Mouse (Mus musculus) C2C12 (cell line): ENCODE results near the gene Zfp827.

Experiments
- CTCF ChIP-seq: IDR thresholded peaks from one replicate; pipeline ENCODE4 v1.5.1; 2011; ENCODE audit not compliant: control insufficient read depth, insufficient read depth, insufficient read length
- FOSL1 ChIP-seq: IDR thresholded peaks from one replicate; pipeline ENCODE4 v1.8.0; 2011; ENCODE audit warnings: mild to moderate bottlenecking, low read length; ENCODE audit not compliant: poor library complexity, insufficient read depth, severe bottlenecking
- MAX ChIP-seq: IDR thresholded peaks from one replicate; pipeline ENCODE4 v1.6.1; 2011; ENCODE audit warnings: mild to moderate bottlenecking, control low read depth
- MYOG ChIP-seq: IDR thresholded peaks from one replicate; pipeline ENCODE4 v1.6.1; 2011; ENCODE audit not compliant: control insufficient read depth, insufficient read length; ENCODE audit errors: extremely low read depth
- USF1 ChIP-seq: IDR thresholded peaks from one replicate; pipeline ENCODE4 v1.6.1; 2011; ENCODE audit warnings: low read depth, mild to moderate bottlenecking, control low read depth, moderate library complexity

DNA sequence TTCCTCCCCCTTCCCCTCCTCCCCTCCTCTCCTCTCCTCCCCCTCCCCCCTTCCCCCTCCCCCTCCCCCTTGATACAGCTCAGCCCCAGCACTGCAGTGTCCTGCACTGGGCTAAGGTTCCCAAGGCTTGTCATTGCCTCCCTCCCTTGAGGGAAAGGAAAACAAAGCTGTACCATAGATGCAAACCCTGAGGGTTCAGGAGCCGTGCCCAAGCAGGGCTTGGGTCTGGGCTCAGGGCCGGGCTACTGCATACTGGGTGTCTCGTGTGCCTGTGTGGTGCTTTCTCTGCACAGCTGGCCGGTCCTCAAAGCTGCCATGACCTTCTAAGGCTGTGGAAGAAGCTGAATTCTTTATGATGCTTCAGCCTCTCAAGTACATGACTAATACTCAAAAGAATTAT, 145.4 kb downstream of the Zfp827 start:
- TF ChIP-seq CTCF (no peak), MYOG (no peak), USF1 (no peak), MAX (no peak), FOSL1 (no peak)
